ENCODE assay signal across 12 mouse cellular contexts in the genomic region with DNA sequence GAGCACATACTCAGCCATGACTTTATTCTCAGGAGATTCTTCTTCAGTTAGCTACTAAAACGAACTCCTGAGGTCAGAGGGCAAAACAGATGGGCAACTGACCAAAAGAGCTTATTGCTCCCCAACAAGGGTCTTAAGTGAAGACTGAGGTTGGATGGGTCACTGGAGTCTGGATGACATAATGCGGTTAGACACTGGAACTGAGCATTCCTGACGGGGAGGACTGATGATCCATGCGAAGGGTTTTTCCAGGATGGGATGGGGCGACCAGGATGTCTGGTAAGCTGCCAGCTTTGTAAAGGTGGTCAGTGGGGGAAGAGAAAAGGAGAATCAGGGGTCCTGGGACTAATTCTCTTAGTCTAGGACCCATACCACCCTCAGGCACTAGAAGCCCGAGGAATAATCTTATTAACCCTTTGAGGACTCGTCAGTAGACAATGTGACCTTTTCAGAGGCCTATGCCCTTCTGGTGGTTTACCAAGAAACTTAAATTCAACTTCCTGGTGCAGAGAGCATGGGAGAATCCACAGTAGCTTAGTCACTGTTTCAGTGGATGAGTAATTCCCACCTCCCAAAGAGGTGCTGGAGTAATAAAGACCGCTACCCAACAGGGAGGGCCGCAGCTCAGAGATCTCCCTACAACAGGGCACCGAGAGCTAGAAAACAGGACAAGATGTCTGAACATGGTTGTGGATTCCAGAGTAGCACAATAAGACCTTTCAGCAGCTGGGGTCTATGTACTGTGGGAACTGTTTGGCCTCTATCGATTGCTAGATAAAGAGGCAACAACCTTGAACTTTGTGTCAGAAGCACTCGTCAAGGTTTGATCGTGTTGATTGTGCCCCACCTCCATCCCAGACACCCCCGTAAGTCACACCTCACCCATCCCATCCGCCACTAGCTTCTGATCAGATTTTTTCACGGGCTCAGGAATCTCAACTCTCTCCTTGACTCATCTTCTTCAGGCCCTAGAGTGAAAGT. TPM values are rescaled to one million over a fixed set of nuclear protein-coding genes. Genes with fewer than 3 reads are reported as not detected.
"Had no signal": no experiment of that assay in that cellular context is flagged by ENCODE, and none has a peak within 500 bp of the region (broad histone marks: within the 10 kb centered on the region; RNA-seq: fewer than 3 reads in every experiment).

No protein-coding gene starts in this region.

- H3K4me1 ChIP-seq: hindbrain, embryonic 15.5 days; limb, embryonic 13.5 days; midbrain, embryonic 12.5 days had no signal

- H3K4me3 ChIP-seq: hindbrain, embryonic 15.5 days; limb, embryonic 13.5 days; lung, embryonic 15.5 days; midbrain, embryonic 12.5 days had no signal

- H3K9ac ChIP-seq: hindbrain, embryonic 15.5 days; limb, embryonic 13.5 days; liver, embryonic 14.5 days; lung, embryonic 15.5 days; midbrain, embryonic 12.5 days had no signal

- DNase-seq: left cerebral cortex, postnatal 4 days; right cerebral cortex, postnatal 14 days; thymus, postnatal 36 days had no signal

- H3K36me3 ChIP-seq: hindbrain, embryonic 15.5 days; limb, embryonic 13.5 days; lung, embryonic 15.5 days; midbrain, embryonic 12.5 days had no signal

- H3K9me3 ChIP-seq: hindbrain, embryonic 15.5 days; limb, embryonic 13.5 days; lung, embryonic 15.5 days; midbrain, embryonic 12.5 days had no signal

- H3K27ac ChIP-seq: hindbrain, embryonic 15.5 days; kidney, postnatal 0 days; limb, embryonic 13.5 days; liver, embryonic 14.5 days; lung, embryonic 15.5 days; midbrain, embryonic 12.5 days had no signal

- H3K27me3 ChIP-seq: hindbrain, embryonic 15.5 days; limb, embryonic 13.5 days; lung, embryonic 15.5 days; midbrain, embryonic 12.5 days had no signal

- H3K4me2 ChIP-seq: hindbrain, embryonic 15.5 days; limb, embryonic 13.5 days; lung, embryonic 15.5 days; midbrain, embryonic 12.5 days had no signal

RNA-seq across cellular contexts. Expression of a gene that starts 46.9 kb away (rescaled TPM):
- total RNA-seq: left cerebral cortex, postnatal 4 days; megakaryocyte-erythroid progenitor cell, adult 5-6 weeks; midbrain, postnatal 0 days had no signal
- polyA plus RNA-seq: limb, embryonic 13.5 days; midbrain, embryonic 12.5 days; thymus, postnatal 0 days had no signal
